Mouse (Mus musculus) liver, embryonic 14.5 days (tissue): ENCODE results near the gene Atp6v1d. TPM values are rescaled to one million over a fixed set of nuclear protein-coding genes. Genes with fewer than 3 reads are reported as not detected.
A peak's percentile ranks its signal among the peaks of the same experiment; 100 is the strongest.

Source experiments
- ATAC-seq: fragments of 200-750 bp; cut with Nextera tagmentation; 2 replicates; pipeline ENCODE4 v1.8.0; 2017; ENCODE audit warnings: moderate number of reproducible peaks, mild to moderate bottlenecking, moderate library complexity; ENCODE audit not compliant: insufficient read depth
- DNase-seq, 3 experiments: peaks; one replicate each; pipeline ENCODE4 v3.0.0-alpha.2; 2012 to 2013; ENCODE audit warnings: low read depth in 3 of 3, low spot score in 3 of 3
- H3K27ac ChIP-seq: fragments of 300-500 bp; sonication (generic); 2 replicates; pipeline ENCODE4 v1.5.1; 2014; ENCODE audit warnings: moderate library complexity, mild to moderate bottlenecking, control low read depth, inconsistent platforms
- H3K27me3 ChIP-seq: fragments of 300-500 bp; sonication (generic); 2 replicates; pipeline ENCODE4 v1.6.1; 2014; ENCODE audit warnings: mild to moderate bottlenecking, low read length, moderate library complexity; ENCODE audit not compliant: control insufficient read depth, insufficient read depth
- H3K36me3 ChIP-seq: fragments of 300-500 bp; sonication (generic); replicated peaks from 2 replicates; pipeline ENCODE4 v1.6.1; 2014; ENCODE audit warnings: low read depth; ENCODE audit not compliant: control insufficient read depth, insufficient read depth
- H3K4me1 ChIP-seq, 2 experiments: fragments of 200-500 bp in 1 of 2; fragments of 300-500 bp in 1 of 2; sonication (generic) in 1 of 2; replicated peaks; 2 replicates each; pipeline ENCODE4 v1.6.1; 2012 to 2014; ENCODE audit warnings: antibody characterized with exemption in 1 of 2, inconsistent platforms in 1 of 2, low read length in 1 of 2; ENCODE audit not compliant: control insufficient read depth in 2 of 2, insufficient read depth in 2 of 2
- H3K4me2 ChIP-seq: fragments of 300-500 bp; sonication (generic); 2 replicates; pipeline ENCODE4 v1.6.1; 2014; ENCODE audit warnings: low read depth, mild to moderate bottlenecking, control low read depth, moderate library complexity
- H3K4me3 ChIP-seq, 2 experiments: fragments of 200-500 bp in 1 of 2; fragments of 300-500 bp in 1 of 2; sonication (generic) in 1 of 2; 2 replicates each; pipeline ENCODE4 v1.5.1; 2012 to 2014; ENCODE audit warnings: low read depth in 2 of 2, low read length in 2 of 2, mild to moderate bottlenecking in 2 of 2, control low read depth in 1 of 2, inconsistent platforms in 1 of 2, moderate library complexity in 1 of 2; ENCODE audit not compliant: insufficient read depth in 1 of 2
- H3K9ac ChIP-seq: fragments of 300-500 bp; sonication (generic); replicated peaks from 2 replicates; pipeline ENCODE4 v1.6.1; 2014; ENCODE audit warnings: mild to moderate bottlenecking, control low read depth, moderate library complexity
- H3K9me3 ChIP-seq: fragments of 300-500 bp; sonication (generic); 2 replicates; pipeline ENCODE4 v1.6.1; 2016; ENCODE audit warnings: low read length, mixed read lengths; ENCODE audit not compliant: control insufficient read depth
- CTCF ChIP-seq: IDR thresholded peaks from 2 replicates; pipeline ENCODE4 v1.5.1; 2016; ENCODE audit warnings: antibody characterized with exemption, low read depth, control low read depth
- EP300 ChIP-seq: IDR thresholded peaks from 2 replicates; pipeline ENCODE4 v1.6.1; 2016; ENCODE audit warnings: antibody characterized with exemption, low read depth
- WGBS: fragments of 180-500 bp; shearing (Covaris S2); extraction: QIAGEN DNeasy Blood & Tissue Kit; methylation state at CpG from one replicate; pipeline ENCODE4 v1.1.7; 2014; ENCODE audit not compliant: insufficient replicate concordance; 5-methylcytosine and 5-hydroxymethylcytosine counted together
- polyA plus RNA-seq, 2 experiments: library from polyadenylated mRNA; depleted of rRNA in 1 of 2; stranded (reverse) in 1 of 2; unstranded in 1 of 2; fragments of >200 nt; fragmentation: Nextera tagmentation in 1 of 2; extraction: Ambion mirVana in 1 of 2; gene quantifications; 2 replicates each; pipeline versions ENCODE4 v1.2.1 to v1.2.3; 2012 to 2014

Gene Atp6v1d
- 9.7 and 15.2 TPM in 2 replicates for polyA plus RNA-seq (2012; rRNA removed)
- 29.6 and 34.4 TPM in 2 replicates for polyA plus RNA-seq (2014; fragmentation: Nextera tagmentation; extraction: Ambion mirVana)

DNA sequence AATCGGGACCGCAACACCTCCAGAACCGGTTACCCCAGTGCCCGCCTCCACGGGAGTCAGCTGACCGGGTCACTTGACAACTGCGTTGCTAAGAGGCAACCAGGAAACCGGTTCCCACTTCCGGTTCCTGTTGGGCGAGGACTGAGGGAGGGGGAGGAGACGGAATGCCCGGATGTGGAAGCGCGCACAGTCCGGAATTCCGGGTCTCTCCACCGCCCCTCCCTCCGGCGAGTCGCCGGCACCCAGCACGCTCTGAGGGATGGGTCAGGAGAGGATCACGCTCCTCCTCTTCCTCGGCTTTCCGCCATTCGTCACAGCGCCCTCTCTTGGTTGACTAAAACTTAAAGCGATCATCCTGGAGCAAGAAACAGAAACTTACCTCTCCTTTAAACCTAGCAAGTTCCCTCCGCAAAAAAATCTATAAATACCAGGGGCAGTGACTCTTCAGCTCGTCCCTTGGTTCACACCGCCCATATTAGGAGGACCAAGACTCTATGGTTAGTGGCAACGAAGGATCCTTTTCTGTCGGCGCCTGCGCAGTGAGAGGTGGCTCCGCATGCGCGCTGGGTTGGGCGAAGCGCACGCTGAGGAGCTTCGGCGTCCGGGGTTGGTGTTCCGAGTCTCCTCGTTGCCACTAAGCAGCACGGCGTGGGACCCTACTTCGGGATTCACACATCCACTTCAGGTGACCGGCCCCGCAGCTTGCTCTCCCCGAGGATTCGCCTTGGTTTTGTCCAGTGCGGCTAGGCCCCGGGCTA is at the start of gene Atp6v1d, which contains the start of gene Eif2s1:
Atp6v1d (minus strand) TSS at position 143 of the 758 bp plus-strand sequence.
Eif2s1 (plus strand) TSS at position 324 of the 758 bp plus-strand sequence.
- peak; percentile 90 for TF ChIP-seq CTCF
- 0 out of 2 replicates have a peak, but pooled peaks have one; percentile 11 for TF ChIP-seq EP300

DNA sequence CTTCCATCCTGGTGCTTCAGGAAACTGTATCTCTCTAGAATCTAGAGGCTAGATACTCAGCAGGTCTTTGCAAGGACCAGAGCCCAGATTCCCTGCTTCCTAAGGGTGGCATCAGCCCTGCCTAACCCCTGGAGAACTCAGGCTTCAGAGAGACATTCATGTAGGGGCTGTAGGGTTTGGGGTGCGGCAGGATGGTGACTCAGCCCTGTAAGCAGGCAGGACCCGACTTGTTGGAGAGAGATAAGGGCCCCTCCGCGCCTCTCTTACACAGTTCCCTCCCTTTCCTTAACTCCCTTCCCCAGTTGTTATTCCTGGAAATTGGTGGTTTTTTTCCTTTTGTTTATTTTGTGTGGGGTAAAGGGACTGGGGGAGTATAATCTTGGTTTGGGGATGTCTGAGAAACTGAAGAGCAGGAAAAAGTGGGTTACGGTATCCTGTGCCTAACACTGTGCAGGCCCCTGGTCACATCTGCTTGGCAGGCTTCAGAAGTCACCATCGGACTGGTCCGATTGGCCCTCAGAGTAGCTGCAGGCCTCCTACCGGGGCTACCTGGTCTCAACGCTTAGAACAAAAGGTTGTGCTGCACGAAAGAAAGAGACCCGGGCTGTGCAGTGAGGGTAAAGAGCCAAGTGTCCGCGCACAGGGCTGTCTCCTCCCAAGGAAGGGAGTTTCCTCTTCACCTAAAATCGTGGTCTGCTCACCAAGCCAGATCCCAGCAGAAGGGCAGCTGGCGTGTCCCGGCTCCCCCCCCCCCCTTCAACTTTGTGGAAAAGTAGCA is 49.4 kb upstream of the Atp6v1d start:
- peaks cover 4% of the 10 kb centered on the region for H3K27me3 ChIP-seq
- peak overlapping the region; percentile 77 to 88 for H3K4me3 ChIP-seq
- peak overlapping the region; percentile 92 for H3K4me2 ChIP-seq
- ATAC-seq: peak; percentile 84
- no peaks in the 10 kb centered on the region; the same call in 1 of the 2 replicates for H3K9me3 ChIP-seq
- 1% methylated on average over 16 of the region's 16 CpGs for WGBS
- no peaks in the 10 kb centered on the region for H3K36me3 ChIP-seq
- peaks cover 57 to 61% of the 10 kb centered on the region in 2 experiments for H3K4me1 ChIP-seq
- peak; percentile 84 to 89 (median 87) for DNase-seq
- no peak for TF ChIP-seq CTCF
- TF ChIP-seq EP300: peak; percentile 91
- peak overlapping the region; percentile 97 for H3K27ac ChIP-seq
- H3K9ac ChIP-seq: peak overlapping the region; percentile 81

More for the DNA sequence above, at the start of gene Atp6v1d, which contains the start of gene Eif2s1:
- Histone ChIP-seq H3K4me1 (peaks cover 12 to 19% of the 10 kb centered on the region in 2 experiments), H3K9ac (peak within 1 kb of the TSS; percentile 96), H3K4me3 (peak within 1 kb of the TSS; percentile 90 to 96), H3K36me3 (peaks cover 6% of the 10 kb centered on the region), H3K4me2 (peak within 1 kb of the TSS; percentile 95), H3K27ac (peak within 1 kb of the TSS; percentile 88), H3K9me3 (no peaks in the 10 kb centered on the region), H3K27me3 (no peaks in the 10 kb centered on the region)
- DNase-seq (peak; percentile 99), ATAC-seq (peak; percentile 99)
- WGBS: under 1% methylated on average over 53 of the region's 55 CpGs

DNA sequence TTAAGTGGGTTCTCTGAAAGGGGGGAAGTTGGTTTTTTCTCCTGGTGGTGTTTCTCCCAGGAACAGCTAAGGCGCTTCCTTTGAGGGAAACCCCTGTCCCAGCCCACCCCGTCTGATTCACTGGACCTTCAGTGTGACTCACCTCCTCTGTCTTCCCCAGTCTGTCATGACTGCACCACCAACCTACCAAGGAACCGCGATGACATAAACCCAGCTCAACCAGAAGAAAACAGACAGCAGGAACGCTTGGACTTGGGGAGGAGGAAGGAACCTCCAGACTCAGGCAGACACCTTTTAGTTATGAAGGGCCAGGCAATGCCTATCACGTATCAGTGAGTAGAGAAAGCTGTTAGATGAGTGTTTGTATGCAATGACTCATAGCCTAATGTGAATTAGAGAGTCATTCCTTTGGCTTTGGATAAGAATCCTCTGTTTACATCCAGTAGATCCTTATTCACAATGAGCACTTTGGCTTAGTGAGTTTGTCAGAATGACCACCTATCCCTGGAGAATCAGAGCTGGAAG is 46.7 kb upstream of the Atp6v1d start:
- Histone ChIP-seq H3K36me3 (peaks cover 9% of the 10 kb centered on the region), H3K27me3 (peaks cover 4% of the 10 kb centered on the region), H3K9ac (no peak overlapping the region), H3K9me3 (no peaks in the 10 kb centered on the region; the same call in 1 of the 2 replicates), H3K27ac (no peak overlapping the region; the same call in 1 of the 2 replicates), H3K4me1 (peaks cover 42 to 44% of the 10 kb centered on the region in 2 experiments), H3K4me3 (no peak overlapping the region), H3K4me2 (no peak overlapping the region)
- ATAC-seq (no peak), DNase-seq (no peak)
- 67% methylated on average over 6 of the region's 6 CpGs for WGBS
- TF ChIP-seq EP300: no peak
- TF ChIP-seq CTCF: no peak

DNA sequence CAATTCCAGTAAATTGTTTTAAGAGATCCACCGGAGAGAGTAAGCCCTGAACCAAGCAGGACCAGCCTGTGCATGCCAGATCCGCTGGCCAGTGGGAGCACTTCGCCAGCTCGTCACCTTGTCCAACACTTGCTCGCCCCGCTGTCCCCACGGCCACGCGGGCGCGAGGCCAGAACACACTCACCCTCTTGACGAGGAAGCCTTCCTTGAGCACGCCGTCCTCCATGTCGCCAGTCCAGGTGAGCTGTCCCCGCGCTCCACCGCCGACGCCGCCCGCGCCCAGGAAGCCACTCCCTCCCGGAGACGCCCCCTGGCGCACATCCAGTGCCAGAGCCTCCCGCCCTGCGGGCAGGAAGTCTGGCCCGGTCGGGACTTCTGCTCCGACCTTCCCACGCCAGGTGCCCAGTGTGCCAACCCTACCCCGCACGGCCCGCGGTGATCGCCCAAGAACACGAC is 45.3 kb upstream of the Atp6v1d start, which contains the start of gene Plek2:
Plek2 (minus strand) TSS at position 258 of the 456 bp plus-strand sequence.
- ATAC-seq: peak; percentile 49
- peak within 1 kb of the TSS; percentile 68 for H3K4me2 ChIP-seq
- peaks cover 15% of the 10 kb centered on the region for H3K36me3 ChIP-seq
- no peaks in the 10 kb centered on the region; the same call in 1 of the 2 replicates for H3K27me3 ChIP-seq
- WGBS: 3% methylated on average over 38 of the region's 38 CpGs
- no peaks in the 10 kb centered on the region; the same call in 1 of the 2 replicates for H3K9me3 ChIP-seq
- H3K4me1 ChIP-seq: peaks cover 38 to 40% of the 10 kb centered on the region in 2 experiments
- TF ChIP-seq EP300 (no peak), CTCF (peak; percentile 81)
- H3K27ac ChIP-seq: peak within 1 kb of the TSS; percentile 58
- peak within 1 kb of the TSS; percentile 75 to 88 for H3K4me3 ChIP-seq
- peak within 1 kb of the TSS; percentile 90 for H3K9ac ChIP-seq
- DNase-seq: peak; percentile 57 to 68 (median 58)
